Mouse (Mus musculus) frontal cortex, postnatal 25 days (tissue): ENCODE data around the gene Ssc5d.
A peak's percentile ranks its signal among the peaks of the same experiment; 100 is the strongest.
"Not testable (repeated sequence)": the region's sequence is repeated elsewhere in the genome, so short reads cannot be mapped to it uniquely, and the experiment has no call there.

ENCODE experiments used
- DNase-seq, 2 experiments: peaks; one replicate each; pipeline ENCODE4 v3.0.0; 2022; ENCODE audit warnings: low spot score in 2 of 2

Ssc5d gene

GRCm38 (mm10) chr7:4925441-4926381 is at the start of gene Ssc5d:
Gene Ssc5d, plus strand, starts transcription at chr7:4925785.
- no peak for DNase-seq

- peak; percentile 48 to 70 for DNase-seq
These were observed 48.8 kb upstream of the Ssc5d start, which contains the start of gene Isoc2a for GRCm38 (mm10) chr7:4876753-4877221. Gene Isoc2a, plus strand, starts transcription at chr7:4877153.

- no peak for DNase-seq
These were observed 48.4 kb upstream of the Ssc5d start for GRCm38 (mm10) chr7:4877226-4877625.

- no peak for DNase-seq
These were observed 47.4 kb upstream of the Ssc5d start for GRCm38 (mm10) chr7:4878186-4878585.

GRCm38 (mm10) chr7:4879036-4879435 is 46.5 kb upstream of the Ssc5d start:
- not testable (repeated sequence) for DNase-seq

GRCm38 (mm10) chr7:4886680-4887079 is 38.9 kb upstream of the Ssc5d start:
- DNase-seq: no peak

- DNase-seq: no peak
These were observed 30.4 kb upstream of the Ssc5d start for GRCm38 (mm10) chr7:4895186-4895585.

- DNase-seq: no peak
These were observed 26.5 kb upstream of the Ssc5d start for GRCm38 (mm10) chr7:4898851-4899648.

GRCm38 (mm10) chr7:4899649-4900522 is 25.7 kb upstream of the Ssc5d start:
- no peak for DNase-seq

GRCm38 (mm10) chr7:4900523-4900851 is 25.1 kb upstream of the Ssc5d start:
- DNase-seq: no peak

GRCm38 (mm10) chr7:4901171-4901570 is 24.4 kb upstream of the Ssc5d start:
- no peak for DNase-seq

- DNase-seq: no peak
These were observed 23.2 kb upstream of the Ssc5d start for GRCm38 (mm10) chr7:4902404-4902803.

- DNase-seq: no peak
These were observed 19.1 kb upstream of the Ssc5d start, which contains the start of gene Gm36210 for GRCm38 (mm10) chr7:4906466-4906950. Gene Gm36210, minus strand, starts transcription at chr7:4906516.

GRCm38 (mm10) chr7:4911561-4911960 is 14.0 kb upstream of the Ssc5d start:
- peak in 1 of 2 experiments; percentile 59 for DNase-seq

GRCm38 (mm10) chr7:4912248-4912647 is 13.3 kb upstream of the Ssc5d start:
- DNase-seq: no peak

GRCm38 (mm10) chr7:4915007-4915665 is 10.4 kb upstream of the Ssc5d start, which contains the start of gene Zfp628:
Gene Zfp628, plus strand, starts transcription at chr7:4915217.
- peak; percentile 90 to 91 for DNase-seq

- DNase-seq: no peak
These were observed 9.7 kb upstream of the Ssc5d start for GRCm38 (mm10) chr7:4915669-4916416.

- no peak for DNase-seq
These were observed 8.1 kb upstream of the Ssc5d start for GRCm38 (mm10) chr7:4917494-4917893.

GRCm38 (mm10) chr7:4918681-4919080 is 6.9 kb upstream of the Ssc5d start:
- no peak for DNase-seq

- no peak for DNase-seq
These were observed 6.5 kb upstream of the Ssc5d start for GRCm38 (mm10) chr7:4919096-4919495.
